Mouse (Mus musculus): Measurements from ENCODE around the gene Tsga13.

DNA sequence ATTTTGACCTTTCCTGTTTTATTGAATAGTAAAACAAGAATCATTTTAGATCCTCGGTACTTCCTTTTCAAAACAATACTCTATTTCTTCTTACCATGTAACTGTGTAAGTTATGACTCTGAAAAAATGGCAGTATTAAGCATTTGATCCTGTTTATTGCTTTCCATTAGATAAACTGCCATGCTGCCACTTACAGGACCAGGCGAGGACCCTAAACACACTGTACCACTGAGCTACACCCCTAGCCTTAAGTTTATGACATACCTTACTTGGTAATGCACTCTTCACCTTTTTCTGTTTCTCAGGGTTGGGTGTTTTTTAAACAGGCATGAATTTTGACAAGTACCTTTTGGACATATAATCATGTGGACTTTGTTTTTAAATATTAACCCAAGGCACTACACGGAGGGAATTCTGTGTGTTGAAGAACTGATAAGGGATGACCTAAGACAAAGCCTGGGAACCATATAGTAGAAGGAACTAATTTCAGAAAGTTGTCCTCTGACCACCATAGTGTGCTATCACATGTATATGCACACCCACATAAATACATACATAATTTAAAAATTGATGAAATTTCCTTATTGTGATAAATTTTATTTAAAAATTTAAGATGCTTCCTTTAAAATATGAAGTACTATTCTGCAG lies 50.2 kb downstream of the Tsga13 start:
- TF ChIP-seq POLR2A (IDR thresholded peaks at IDR 0.05; ENCODE audit: low read depth, low read length) = no peak
- no peak for TF ChIP-seq CTCF (IDR thresholded peaks at IDR 0.05; ENCODE audit: extremely low read depth, insufficient read length, insufficient replicate concordance, low read depth, low read length)
